Mouse (Mus musculus): ENCODE measurements around the gene Cherp. TPM values are rescaled to one million over a fixed set of nuclear protein-coding genes. Genes with fewer than 3 reads are reported as not detected.

The Cherp gene
- polyA plus RNA-seq, 1 experiment: 106 TPM

GRCm38 (mm10) chr8:72451516-72451915, 23.5 kb downstream of the Cherp start:
- no peak overlapping the region for H3K9ac ChIP-seq (ENCODE audit: low read depth, poor library complexity, severe bottlenecking)
- no peak overlapping the region for H3K4me3 ChIP-seq (ENCODE audit: low read depth, low read length)
- peaks cover 7% of the 10 kb centered on the region; the same call in 1 of the 2 replicates for H3K36me3 ChIP-seq (ENCODE audit: control insufficient read depth, insufficient read depth, low read length, poor library complexity, severe bottlenecking)
- no peaks in the 10 kb centered on the region for H3K27me3 ChIP-seq (ENCODE audit: control insufficient read depth, insufficient read depth, low read length, poor library complexity, severe bottlenecking)
- no peak overlapping the region for H3K27ac ChIP-seq (ENCODE audit: insufficient read depth, low read length)
- 0 out of 2 replicates have a peak, but pooled peaks cover 2% of the 10 kb centered on the region for H3K9me3 ChIP-seq (replicated peaks; ENCODE audit: control insufficient read depth, insufficient read depth, low read length, poor library complexity, severe bottlenecking)
- no peaks in the 10 kb centered on the region for H3K4me1 ChIP-seq (ENCODE audit: control insufficient read depth, insufficient read depth, low read length)
- TF ChIP-seq EP300 (IDR thresholded peaks at IDR 0.05; ENCODE audit: insufficient read depth, low read depth, low read length): no peak
- no peak for TF ChIP-seq CTCF (IDR thresholded peaks at IDR 0.05; ENCODE audit: low read depth, low read length)
- TF ChIP-seq POLR2A (IDR thresholded peaks at IDR 0.05; ENCODE audit: insufficient read depth, low read length): no peak

GRCm38 (mm10) chr8:72445071-72445470, 30.0 kb downstream of the Cherp start:
- Histone ChIP-seq H3K27ac (ENCODE audit: insufficient read depth, low read length) (no peak overlapping the region), H3K27me3 (ENCODE audit: control insufficient read depth, insufficient read depth, low read length, poor library complexity, severe bottlenecking) (no peaks in the 10 kb centered on the region), H3K36me3 (ENCODE audit: control insufficient read depth, insufficient read depth, low read length, poor library complexity, severe bottlenecking) (peaks cover 3% of the 10 kb centered on the region; the same call in 1 of the 2 replicates), H3K4me3 (ENCODE audit: low read depth, low read length) (no peak overlapping the region), H3K9me3 (replicated peaks; ENCODE audit: control insufficient read depth, insufficient read depth, low read length, poor library complexity, severe bottlenecking) (no peaks in the 10 kb centered on the region), H3K4me1 (ENCODE audit: control insufficient read depth, insufficient read depth, low read length) (no peaks in the 10 kb centered on the region), H3K9ac (ENCODE audit: low read depth, poor library complexity, severe bottlenecking) (no peak overlapping the region)
- TF ChIP-seq EP300 (IDR thresholded peaks at IDR 0.05; ENCODE audit: insufficient read depth, low read depth, low read length) (no peak), CTCF (IDR thresholded peaks at IDR 0.05; ENCODE audit: low read depth, low read length) (no peak), POLR2A (IDR thresholded peaks at IDR 0.05; ENCODE audit: insufficient read depth, low read length) (no peak)

GRCm38 (mm10) chr8:72443994-72444350, 31.1 kb downstream of the Cherp start:
- no peaks in the 10 kb centered on the region for H3K27me3 ChIP-seq (ENCODE audit: control insufficient read depth, insufficient read depth, low read length, poor library complexity, severe bottlenecking)
- peak overlapping the region; percentile 51 for H3K9ac ChIP-seq (ENCODE audit: low read depth, poor library complexity, severe bottlenecking)
- no peaks in the 10 kb centered on the region for H3K36me3 ChIP-seq (ENCODE audit: control insufficient read depth, insufficient read depth, low read length, poor library complexity, severe bottlenecking)
- no peak overlapping the region for H3K27ac ChIP-seq (ENCODE audit: insufficient read depth, low read length)
- H3K9me3 ChIP-seq (replicated peaks; ENCODE audit: control insufficient read depth, insufficient read depth, low read length, poor library complexity, severe bottlenecking): no peaks in the 10 kb centered on the region
- TF ChIP-seq EP300 (IDR thresholded peaks at IDR 0.05; ENCODE audit: insufficient read depth, low read depth, low read length): no peak
- H3K4me1 ChIP-seq (ENCODE audit: control insufficient read depth, insufficient read depth, low read length): no peaks in the 10 kb centered on the region
- peak overlapping the region; percentile 66 for H3K4me3 ChIP-seq (ENCODE audit: low read depth, low read length)

- H3K27me3 ChIP-seq (ENCODE audit: control insufficient read depth, insufficient read depth, low read length, poor library complexity, severe bottlenecking): no peaks in the 10 kb centered on the region
- no peak within 1 kb of the TSS for H3K27ac ChIP-seq (ENCODE audit: insufficient read depth, low read length)
- no peaks in the 10 kb centered on the region for H3K4me1 ChIP-seq (ENCODE audit: control insufficient read depth, insufficient read depth, low read length)
- H3K9ac ChIP-seq (ENCODE audit: low read depth, poor library complexity, severe bottlenecking): peak within 1 kb of the TSS; percentile 51
- no peak for TF ChIP-seq POLR2A (IDR thresholded peaks at IDR 0.05; ENCODE audit: insufficient read depth, low read length)
- no peak for TF ChIP-seq CTCF (IDR thresholded peaks at IDR 0.05; ENCODE audit: low read depth, low read length)
- no peak for TF ChIP-seq EP300 (IDR thresholded peaks at IDR 0.05; ENCODE audit: insufficient read depth, low read depth, low read length)
- H3K36me3 ChIP-seq (ENCODE audit: control insufficient read depth, insufficient read depth, low read length, poor library complexity, severe bottlenecking): no peaks in the 10 kb centered on the region
- H3K9me3 ChIP-seq (replicated peaks; ENCODE audit: control insufficient read depth, insufficient read depth, low read length, poor library complexity, severe bottlenecking): no peaks in the 10 kb centered on the region
- peak within 1 kb of the TSS; percentile 90 for H3K4me3 ChIP-seq (ENCODE audit: low read depth, low read length)
Observed at GRCm38 (mm10) chr8:72443338-72443993, 31.6 kb downstream of the Cherp start, which contains the start of the genes Calr3 and 1700030K09Rik. TSS of gene Calr3 (minus strand) at chr8:72443870. TSS of gene 1700030K09Rik (plus strand) at chr8:72443880.

- Histone ChIP-seq H3K4me3 (ENCODE audit: low read depth, low read length) (no peak overlapping the region), H3K27me3 (ENCODE audit: control insufficient read depth, insufficient read depth, low read length, poor library complexity, severe bottlenecking) (no peaks in the 10 kb centered on the region), H3K9ac (ENCODE audit: low read depth, poor library complexity, severe bottlenecking) (no peak overlapping the region), H3K27ac (ENCODE audit: insufficient read depth, low read length) (no peak overlapping the region), H3K36me3 (ENCODE audit: control insufficient read depth, insufficient read depth, low read length, poor library complexity, severe bottlenecking) (no peaks in the 10 kb centered on the region), H3K4me1 (ENCODE audit: control insufficient read depth, insufficient read depth, low read length) (no peaks in the 10 kb centered on the region), H3K9me3 (replicated peaks; ENCODE audit: control insufficient read depth, insufficient read depth, low read length, poor library complexity, severe bottlenecking) (no peaks in the 10 kb centered on the region)
- TF ChIP-seq CTCF (IDR thresholded peaks at IDR 0.05; ENCODE audit: low read depth, low read length): no peak
- no peak for TF ChIP-seq POLR2A (IDR thresholded peaks at IDR 0.05; ENCODE audit: insufficient read depth, low read length)
- TF ChIP-seq EP300 (IDR thresholded peaks at IDR 0.05; ENCODE audit: insufficient read depth, low read depth, low read length): no peak
Observed at GRCm38 (mm10) chr8:72438248-72439015, 36.6 kb downstream of the Cherp start.

GRCm38 (mm10) chr8:72434952-72435351, 40.1 kb downstream of the Cherp start:
- no peaks in the 10 kb centered on the region for H3K4me1 ChIP-seq (ENCODE audit: control insufficient read depth, insufficient read depth, low read length)
- no peak overlapping the region for H3K9ac ChIP-seq (ENCODE audit: low read depth, poor library complexity, severe bottlenecking)
- H3K4me3 ChIP-seq (ENCODE audit: low read depth, low read length): no peak overlapping the region
- no peaks in the 10 kb centered on the region for H3K27me3 ChIP-seq (ENCODE audit: control insufficient read depth, insufficient read depth, low read length, poor library complexity, severe bottlenecking)
- H3K36me3 ChIP-seq (ENCODE audit: control insufficient read depth, insufficient read depth, low read length, poor library complexity, severe bottlenecking): no peaks in the 10 kb centered on the region
- H3K9me3 ChIP-seq (replicated peaks; ENCODE audit: control insufficient read depth, insufficient read depth, low read length, poor library complexity, severe bottlenecking): no peaks in the 10 kb centered on the region
- TF ChIP-seq CTCF (IDR thresholded peaks at IDR 0.05; ENCODE audit: low read depth, low read length): no peak
- no peak for TF ChIP-seq POLR2A (IDR thresholded peaks at IDR 0.05; ENCODE audit: insufficient read depth, low read length)
- no peak for TF ChIP-seq EP300 (IDR thresholded peaks at IDR 0.05; ENCODE audit: insufficient read depth, low read depth, low read length)
- H3K27ac ChIP-seq (ENCODE audit: insufficient read depth, low read length): no peak overlapping the region
